Mouse (Mus musculus): ENCODE data around the gene Olfr71.

DNA sequence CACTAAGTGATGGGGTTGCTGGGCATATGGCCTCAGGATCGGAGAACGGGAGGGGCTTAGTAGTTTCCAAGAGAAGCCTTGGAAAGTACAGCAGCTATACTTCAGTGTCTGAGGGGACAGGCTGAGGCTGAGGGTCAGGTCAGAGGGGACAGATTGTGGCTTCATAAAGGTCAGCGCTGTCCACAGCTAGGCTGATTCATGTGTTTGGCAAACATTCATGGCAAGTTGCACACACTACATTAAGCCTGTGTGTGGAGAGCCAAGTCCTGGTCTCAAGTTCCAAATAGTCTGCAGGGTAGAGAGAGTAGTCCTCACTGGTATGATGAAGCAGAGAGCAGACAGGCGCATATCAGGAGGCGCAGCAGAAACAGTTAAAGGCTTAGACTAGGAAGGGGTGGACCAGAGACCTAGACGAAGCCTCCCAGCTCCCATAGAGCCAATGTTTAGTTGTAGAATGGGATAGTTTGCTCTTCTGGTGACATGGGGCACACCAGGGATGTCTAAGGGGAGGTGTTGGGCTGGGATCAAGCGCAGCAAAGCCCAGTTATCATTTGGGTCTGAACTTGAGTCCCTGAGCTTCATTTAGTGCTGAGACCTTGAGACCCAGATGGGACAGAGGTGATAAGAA, 30.5 kb downstream of the Olfr71 start:
- TF ChIP-seq EP300 (IDR thresholded peaks at IDR 0.05; ENCODE audit: low read depth) (no peak), CTCF (IDR thresholded peaks at IDR 0.05; ENCODE audit: low read depth) (no peak)

Measured in heart, postnatal 0 days (tissue).